Mouse (Mus musculus): ENCODE results near the gene Rhog. TPM values are rescaled to one million over a fixed set of nuclear protein-coding genes. Genes with fewer than 3 reads are reported as not detected.

The Rhog gene
- total RNA-seq, 2 experiments from 2014 or later: 44.7 to 208 TPM

DNA sequence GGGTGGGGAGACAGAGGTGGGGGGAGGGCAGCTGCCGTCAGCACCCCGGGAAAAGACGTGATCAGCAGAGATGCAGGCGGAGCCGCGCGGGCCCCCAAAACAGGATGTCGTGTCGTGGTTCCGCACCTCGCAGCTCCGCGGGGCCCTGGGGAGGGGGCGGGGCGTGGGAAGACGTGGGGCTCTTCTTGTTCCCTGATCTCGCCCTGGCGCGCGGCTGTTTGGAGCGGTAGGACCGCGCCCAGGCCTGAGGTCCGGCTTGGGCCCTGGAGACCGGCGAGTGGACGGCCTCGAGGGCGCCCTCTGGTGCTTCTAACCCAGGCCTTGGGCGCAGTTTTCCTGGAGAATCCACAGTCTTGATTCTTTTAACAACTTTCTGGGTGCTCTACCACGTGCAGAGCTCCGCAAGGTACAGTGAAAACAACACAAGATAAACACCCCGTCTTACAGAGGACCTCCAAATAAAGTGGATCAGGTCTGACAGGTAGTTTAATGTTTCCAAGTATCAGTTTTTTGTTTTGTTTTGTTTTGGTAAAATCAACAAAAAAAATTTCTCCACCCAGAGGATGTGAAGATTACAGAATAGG, 5.1 kb downstream of the Rhog start:
- ATAC-seq (replicated peaks; ENCODE audit: poor library complexity): peak; percentile 52

DNA sequence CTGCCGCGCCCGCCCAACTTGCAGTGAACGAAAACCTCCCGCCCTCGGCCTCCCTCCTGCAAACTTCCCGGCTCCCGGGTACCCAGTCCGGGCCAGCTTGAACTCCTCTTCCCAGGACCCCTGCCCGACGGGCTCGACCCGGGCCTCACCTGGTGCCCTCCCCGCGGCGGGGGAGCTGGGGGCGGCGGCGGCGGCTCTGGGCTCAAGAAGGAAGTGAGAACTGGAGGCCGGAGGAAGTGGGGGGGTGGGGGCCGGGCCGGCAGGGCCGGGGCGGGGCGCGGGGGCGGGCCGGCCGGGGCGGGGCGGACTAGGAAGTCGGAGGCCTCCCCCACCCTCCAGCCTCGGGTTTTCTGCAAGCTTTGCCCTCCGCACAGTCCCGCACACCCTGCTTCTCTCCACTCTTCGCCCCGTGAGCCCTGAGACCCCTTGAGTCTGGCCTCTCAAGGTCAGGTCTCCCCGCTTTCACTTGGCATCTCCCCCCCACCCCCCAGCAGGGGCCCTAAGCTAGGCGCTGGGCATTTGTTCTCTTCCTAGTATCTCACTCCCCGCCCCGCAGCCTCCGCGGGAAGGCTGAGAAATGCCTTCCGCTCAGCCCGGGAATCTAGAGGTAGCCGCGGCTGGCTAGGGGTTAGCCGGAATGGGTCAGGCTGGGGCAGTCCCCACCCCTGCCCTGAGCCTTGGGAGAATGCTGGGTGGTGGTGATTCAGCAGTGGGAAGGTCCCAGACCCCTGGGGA, 5.8 kb downstream of the Rhog start:
- peak; percentile 24 for ATAC-seq (replicated peaks; ENCODE audit: poor library complexity)

DNA sequence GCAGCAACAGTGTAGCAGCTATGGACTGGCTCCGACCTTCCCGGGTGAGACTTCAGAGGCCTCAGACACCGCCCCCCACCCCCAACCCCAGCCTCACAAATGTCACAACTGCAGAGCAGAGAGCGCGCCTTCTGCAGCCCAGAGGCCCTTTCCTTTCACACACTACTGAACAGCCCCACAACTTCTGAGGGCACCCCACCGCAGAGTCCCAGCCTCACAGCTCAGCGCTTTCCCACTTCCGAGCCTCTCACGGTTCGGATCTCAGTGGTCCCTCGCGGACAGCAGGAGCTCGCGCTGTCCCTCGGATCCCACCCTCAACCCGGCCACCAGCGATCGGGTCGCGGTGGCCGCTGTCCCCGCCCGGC, 6.3 kb downstream of the Rhog start:
- 0 out of 2 replicates have a peak, but pooled peaks have one; percentile 3 for ATAC-seq (replicated peaks; ENCODE audit: poor library complexity)

DNA sequence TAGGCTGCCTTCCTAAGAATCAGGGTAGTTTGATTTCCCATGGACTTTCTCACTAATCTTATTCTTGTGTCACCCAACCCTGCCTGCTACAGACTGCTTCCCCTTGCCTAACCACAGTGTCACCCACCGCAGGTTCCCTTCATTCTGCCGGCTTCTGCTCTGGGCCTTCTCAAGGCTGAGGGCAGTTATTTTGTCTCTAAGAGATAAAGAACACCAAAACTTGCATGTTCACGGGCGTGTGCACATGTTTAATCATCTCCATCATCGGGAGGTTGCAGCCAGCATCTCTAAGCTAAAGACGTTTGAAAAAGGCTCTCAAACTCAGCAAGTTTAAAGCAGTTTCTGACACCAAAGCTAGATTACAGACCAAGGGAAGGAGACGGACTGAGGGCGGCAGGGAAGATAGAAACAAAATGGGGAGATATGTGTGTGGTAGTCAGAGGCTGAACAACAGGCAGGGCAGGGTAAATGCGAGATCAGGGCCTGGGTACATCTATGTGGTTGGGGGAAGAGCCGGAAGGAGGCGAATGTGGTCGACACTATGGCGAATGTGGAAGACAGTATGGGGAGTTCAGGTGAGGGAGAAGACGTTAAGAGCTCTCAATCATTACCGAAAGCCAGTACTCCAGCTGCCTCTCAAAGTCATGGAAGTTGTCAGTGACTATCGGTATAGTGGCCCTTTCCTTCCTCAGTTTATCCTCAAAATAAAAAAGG, 7.0 kb downstream of the Rhog start:
- peak; percentile 33 for ATAC-seq (replicated peaks; ENCODE audit: poor library complexity)

DNA sequence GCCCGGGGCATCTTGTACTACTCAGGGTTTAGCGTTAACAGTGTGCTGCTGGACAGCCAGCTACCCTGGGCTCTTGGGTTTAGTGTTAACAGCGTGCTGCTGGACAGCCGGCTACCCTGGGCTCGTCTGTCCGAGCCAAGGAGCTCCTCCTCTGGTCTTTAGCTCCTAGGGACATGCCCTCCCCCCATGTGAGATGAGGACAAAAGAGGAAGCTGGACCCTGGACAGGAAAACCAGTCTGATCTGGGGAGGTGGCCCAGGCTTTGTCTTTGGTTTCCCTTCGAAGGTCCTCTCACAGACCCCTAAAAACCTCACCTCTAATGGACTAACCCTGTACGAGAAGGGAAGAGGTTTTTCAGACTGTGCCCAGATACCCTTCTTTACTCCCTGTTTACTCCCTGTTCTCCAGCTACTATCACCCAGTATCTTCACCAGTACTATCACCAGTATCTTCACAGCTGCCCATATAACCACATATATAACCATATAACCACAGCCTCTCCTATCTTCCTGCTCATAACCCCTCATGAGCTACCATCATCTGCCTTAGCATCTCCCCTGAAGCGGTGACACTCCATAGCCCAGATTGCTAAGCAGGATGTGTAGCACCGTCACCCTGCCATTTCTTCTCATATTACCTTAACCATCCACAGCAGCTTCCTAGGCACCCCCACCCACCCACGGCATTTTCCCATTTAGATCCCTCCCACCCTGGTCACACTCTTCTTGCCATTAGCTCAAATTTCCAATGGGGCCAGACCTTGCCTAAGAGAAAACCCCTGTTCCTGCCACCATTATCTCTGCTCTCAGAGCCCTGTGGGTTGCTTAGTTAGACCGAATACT, 8.7 kb downstream of the Rhog start:
- 0 out of 2 replicates have a peak, but pooled peaks have one; percentile 1 for ATAC-seq (replicated peaks; ENCODE audit: poor library complexity)

DNA sequence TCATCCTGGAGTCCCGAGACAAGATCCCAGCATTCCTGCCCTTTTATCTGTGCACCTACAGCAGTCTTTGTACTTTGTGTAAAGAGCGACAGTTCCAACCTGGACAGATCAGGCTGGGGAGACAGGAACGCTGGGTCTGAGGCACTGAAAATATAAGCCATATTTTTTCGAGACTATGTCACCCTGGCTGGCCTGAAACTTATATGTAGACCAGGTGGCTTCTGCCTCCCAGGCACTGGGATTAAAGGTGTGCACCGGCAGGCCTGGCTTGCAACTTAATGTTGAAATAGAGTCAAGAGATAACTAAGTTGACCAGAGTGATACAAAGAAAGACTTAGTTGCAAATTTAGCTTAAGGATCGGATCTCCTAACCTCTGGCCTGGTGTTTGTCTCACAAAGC, 9.6 kb downstream of the Rhog start:
- ATAC-seq (replicated peaks; ENCODE audit: poor library complexity): no peak

DNA sequence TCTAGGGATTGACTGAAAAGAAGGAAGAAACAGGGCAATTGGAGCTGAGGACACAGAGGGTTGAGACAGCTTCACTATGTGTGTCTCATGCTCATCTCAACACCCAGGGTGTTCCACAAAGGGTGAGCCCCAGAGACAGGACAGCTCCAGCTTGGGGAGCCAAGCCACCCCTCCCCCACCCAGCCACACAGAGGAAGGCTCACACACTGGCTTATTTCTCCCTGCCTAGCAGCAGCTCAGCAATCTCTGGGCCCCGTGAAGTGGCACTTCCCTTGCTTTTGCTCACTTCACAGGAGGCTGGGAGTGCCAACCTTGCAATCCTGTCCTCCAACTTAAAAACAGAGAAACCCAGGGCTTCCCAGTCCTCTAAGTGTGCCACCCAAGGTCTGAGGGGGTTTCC, 10.1 kb downstream of the Rhog start:
- ATAC-seq (replicated peaks; ENCODE audit: poor library complexity): no peak

DNA sequence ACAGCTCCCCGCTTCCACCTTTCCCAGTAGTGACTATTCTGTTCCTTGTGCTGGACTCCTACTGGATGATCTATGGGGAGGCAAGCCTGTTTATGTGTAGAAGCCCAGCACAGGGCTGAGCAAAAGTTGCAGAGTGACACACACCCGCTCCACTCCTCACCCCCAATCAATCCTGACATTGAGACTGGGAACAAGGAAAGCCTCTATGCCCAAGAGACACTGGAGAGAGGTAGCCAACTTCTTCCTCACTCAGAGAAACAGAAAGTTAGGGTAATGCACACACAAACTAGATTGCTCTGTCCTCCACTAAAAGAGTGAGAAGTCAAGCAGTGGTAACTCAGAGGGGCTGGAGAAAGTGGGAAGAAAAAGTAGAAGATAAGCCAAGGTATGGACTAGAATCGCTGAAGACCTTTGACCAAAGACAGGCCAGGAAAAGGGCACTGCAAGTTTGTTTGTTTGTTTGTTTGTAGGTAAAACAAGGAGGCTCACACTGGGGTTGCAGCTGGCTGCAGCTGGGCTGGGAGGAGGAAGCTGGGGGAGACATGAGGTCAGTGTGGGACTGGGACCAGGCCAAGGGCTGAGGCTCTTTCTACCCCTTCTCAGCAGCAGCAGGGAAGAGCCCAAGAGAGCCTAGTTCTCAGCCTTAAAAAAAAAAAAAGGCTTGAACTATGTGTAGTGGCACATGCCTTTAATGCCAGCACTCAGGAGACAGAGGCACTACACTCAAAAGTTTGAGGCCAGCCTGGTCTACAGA, 10.9 kb downstream of the Rhog start:
- no peak for ATAC-seq (replicated peaks; ENCODE audit: poor library complexity)

DNA sequence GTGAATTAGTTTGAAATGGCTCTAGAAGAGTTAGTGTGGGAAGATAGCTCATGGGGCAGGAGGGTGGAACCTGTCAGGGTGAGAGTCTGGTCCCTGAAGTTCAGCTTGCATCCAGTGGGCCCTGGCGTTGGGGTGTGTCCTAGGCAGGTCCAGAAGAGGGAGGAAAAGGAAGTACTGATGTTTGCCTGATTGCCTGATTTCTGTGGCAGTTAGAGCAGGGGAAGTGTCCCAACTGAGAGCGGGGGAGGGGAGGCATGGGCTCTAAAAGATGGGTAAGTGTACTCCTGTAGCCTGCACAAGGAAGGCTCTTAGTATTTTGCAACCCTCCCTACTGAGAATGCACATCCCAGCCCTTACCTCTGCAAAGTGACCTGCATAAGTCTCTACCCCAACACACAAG, 12.0 kb downstream of the Rhog start:
- peak; percentile 51 for ATAC-seq (replicated peaks; ENCODE audit: poor library complexity)

DNA sequence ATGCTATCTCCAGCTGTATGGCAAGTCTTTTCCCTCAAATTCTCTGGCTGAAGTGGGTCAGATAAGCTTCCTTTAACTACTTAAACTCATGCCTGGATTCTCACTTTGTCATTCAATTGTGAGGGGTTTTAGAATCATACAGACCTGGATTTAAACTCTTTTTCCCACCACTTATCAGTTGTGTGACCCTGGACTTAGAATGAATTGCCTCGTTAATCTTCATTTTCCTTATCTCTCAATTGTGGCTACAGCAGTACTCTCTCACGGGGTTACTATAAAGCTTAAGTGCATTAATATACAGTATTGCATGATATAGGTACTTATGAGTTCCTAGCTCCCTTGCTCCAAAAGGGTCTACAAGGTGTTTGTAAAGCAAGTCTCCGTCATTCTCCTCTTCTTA, 12.9 kb downstream of the Rhog start:
- ATAC-seq (replicated peaks; ENCODE audit: poor library complexity): no peak

DNA sequence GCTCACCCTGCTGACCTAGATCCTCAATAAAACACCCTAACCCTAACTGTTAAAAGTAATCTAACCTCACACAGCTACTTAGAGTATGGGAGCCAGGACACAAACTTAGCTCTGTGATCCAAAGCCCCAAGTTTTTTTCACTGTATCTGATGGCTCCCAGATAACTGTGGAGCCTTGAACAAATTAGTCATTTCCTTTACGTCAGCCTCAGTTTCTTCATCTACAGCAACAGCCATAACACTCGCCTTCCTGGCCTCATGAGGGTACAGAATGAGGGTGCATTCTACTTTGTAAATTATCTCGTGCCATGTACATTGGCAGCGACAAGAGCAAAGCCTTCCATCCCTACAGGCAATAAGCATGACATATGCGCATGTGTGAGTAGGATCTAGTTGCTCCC, 13.5 kb downstream of the Rhog start:
- ATAC-seq (replicated peaks; ENCODE audit: poor library complexity): peak; percentile 10

DNA sequence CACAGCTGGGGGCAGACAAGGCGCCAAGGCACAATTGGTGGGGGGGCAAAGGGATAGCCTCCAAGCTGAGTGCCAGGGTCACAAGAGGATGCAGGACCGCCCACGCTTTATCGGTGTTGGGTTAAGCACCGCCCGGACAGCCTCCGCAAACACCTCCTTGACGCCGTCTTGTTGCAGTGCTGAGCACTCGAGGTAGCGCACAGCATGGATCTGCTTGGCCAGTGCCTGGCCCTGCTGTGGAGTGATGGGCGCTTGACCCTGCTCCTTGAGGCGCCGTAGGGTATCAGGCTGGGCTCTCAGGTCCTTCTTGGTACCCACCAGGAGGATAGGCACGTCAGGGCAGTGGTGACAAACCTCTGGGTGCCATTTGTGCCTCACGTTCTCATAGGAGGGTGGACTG, 16.3 kb downstream of the Rhog start:
- ATAC-seq (replicated peaks; ENCODE audit: poor library complexity): no peak

DNA sequence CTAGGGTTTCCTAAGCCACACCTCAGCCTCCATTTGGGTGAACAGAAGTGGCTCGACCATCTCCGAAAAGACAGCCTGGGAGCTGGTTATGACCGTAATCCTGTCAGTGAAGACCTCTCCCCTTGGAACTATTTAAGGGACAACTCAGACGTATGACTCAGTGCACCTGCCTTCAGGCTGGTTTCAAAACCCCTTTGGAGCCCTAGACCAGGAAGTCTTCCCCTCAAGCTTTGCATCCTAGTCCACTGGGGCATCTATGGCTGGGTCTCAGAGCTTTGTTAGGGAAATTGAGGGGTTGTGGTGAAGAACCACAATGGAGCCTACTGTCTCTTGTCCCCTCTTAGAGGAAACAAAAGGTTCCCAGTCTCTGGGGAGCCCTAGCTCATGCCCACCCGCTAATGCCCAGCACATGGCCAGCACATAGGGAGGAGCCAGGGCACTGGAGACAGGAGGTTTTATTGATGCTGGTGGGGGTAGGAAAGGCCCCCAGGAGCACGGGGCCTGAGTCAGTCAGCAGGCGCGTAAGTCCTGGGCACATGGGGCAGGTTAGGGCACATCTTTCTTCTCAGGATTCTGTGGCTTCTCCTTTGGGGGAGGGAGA, 17.1 kb downstream of the Rhog start:
- ATAC-seq (replicated peaks; ENCODE audit: poor library complexity): no peak

DNA sequence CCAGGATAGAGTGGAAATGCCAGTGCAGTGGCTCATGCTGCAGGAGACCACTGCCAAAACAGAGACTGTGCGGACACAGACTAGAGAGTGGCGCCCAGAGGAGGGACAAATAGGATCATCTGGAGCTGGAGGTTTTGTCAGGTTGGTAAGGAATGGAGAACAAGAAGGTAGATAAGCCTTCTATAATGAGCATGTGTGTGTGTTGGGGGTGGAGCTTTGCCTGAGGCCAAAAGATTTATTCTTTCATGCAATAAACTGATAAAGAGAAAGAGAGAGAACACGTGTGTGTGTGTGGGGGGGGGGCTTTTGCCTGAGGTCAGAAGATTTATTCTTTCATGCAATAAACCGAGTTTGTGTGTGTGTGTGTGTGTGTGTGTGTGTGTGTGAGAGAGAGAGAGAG, 22.8 kb downstream of the Rhog start:
- peak; percentile 53 for ATAC-seq (replicated peaks; ENCODE audit: poor library complexity)

DNA sequence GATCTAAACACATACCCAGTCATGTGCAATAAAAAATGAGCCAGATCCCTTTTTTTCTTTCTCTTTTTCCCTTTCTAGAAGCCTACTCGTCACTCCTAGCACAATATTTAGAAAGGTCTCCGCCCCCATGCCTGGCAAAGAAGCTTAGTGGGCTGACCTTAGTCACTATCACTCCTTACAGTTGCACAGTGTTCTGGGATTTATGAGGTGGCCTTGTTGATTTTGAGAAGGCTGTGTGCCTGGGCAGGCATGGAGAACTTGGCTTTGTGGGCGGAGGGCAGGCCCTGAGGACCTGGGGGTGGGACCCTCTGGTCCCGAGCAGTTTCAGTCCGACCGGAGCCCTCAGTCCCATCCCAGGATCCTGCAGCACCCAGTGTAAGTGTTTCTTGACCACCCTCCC, 26.0 kb downstream of the Rhog start:
- no peak for ATAC-seq (replicated peaks; ENCODE audit: poor library complexity)

DNA sequence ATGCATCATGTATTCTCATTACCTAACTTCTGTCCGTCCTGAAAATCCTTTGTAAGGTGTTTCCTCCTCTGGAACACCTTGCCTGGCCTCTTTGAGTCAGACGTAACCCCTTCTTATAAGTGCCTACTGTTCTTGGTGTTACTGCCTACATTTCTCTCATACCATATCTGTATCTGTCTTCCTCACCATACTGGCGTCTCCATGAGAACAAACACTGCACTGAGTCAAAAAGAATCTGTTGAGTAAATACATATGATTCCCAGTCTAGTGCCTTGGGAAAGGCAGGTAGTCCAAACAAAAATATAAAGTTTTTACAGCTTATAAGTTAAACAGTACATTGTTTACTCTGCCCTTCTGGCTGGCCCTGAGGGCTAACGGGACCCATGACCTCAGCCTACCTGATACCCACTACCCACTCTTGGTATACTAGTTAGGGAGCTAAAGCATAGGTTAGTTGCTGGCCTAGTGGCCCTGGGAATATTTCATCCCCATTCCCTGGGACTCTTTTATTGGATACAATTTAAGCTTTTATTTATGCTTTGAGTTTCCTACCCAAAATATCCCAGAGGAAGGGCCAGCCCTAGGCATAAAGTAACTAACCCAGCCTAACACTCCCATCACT, 27.7 kb downstream of the Rhog start:
- no peak for ATAC-seq (replicated peaks; ENCODE audit: poor library complexity)

DNA sequence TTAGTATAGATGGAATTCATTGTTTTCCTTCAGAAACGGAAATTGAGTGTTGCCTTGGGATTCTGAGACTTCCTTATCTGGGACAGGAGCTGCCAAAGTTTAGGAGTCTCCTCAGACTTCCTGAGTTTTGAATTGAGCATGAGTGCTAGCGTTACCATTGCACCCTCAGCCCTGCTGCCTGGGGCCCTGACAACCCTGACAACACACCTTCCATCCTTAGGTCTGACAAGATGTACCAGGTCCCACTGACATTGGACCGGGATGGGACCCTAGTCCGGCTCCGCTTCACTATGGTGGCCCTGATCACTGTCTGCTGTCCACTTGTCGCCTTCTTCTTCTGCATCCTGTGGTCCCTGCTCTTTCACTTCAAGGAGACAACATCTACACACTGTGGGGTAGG, 29.8 kb downstream of the Rhog start:
- ATAC-seq (replicated peaks; ENCODE audit: poor library complexity): no peak

DNA sequence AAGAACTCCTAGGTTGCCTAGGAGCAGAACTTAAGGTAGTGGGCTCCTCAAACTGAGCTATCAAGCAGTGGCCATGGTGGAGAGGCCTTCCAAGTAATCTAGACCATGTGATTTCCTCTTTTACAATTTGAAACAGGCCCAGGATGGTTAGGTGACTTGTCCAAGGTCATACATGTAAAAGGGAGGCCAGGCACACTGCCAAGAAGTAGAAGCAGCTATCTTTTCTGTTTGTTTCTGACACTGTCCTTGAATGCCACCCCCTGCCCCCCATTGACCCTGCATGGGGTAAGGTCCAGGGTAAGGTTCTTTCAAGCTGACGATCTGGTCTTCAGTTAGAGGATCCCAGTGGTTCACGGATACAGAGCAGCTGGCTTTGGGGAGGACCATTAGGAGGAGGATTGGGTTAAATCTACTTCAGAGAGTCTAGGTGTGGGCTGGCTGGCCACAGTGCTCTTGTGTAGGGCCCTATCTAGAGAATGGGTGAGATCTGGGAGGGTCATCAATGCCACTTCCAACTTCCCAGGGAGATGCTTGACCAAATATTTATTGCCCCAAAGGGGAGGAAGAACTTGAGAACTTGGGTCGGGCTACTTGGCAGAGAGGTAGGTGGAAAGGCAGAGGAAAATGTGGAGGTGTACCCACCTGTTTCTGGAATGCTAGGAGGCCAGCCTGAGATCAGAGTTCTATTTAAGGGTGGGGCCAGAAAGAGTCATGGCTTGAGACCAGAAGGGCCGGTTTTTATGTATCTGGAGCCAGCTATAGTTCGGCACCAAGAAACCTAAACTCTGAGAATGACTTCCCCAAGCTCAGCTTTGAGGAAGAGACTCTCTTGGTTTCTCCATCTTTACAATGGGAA, 31.7 kb downstream of the Rhog start:
- no peak for ATAC-seq (replicated peaks; ENCODE audit: poor library complexity)
